Mouse (Mus musculus): ENCODE results near the gene 4930513O06Rik.

- TF ChIP-seq GATA1 (IDR thresholded peaks at IDR 0.05; ENCODE audit: borderline replicate concordance, low read length) (no peak), FLI1 (IDR thresholded peaks at IDR 0.05; ENCODE audit: low read length) (no peak)
Observed at GRCm38 (mm10) chrX:139078493-139078892, 7.5 kb upstream of the 4930513O06Rik start.
